Mouse (Mus musculus): Measurements from ENCODE around the gene Arf6. TPM values are rescaled to one million over a fixed set of nuclear protein-coding genes. Genes with fewer than 3 reads are reported as not detected.
"Not testable (repeated sequence)": the region's sequence is repeated elsewhere in the genome, so short reads cannot be mapped to it uniquely, and the experiment has no call there.

The Arf6 gene
- polyA plus RNA-seq, 1 experiment: 652 TPM

DNA sequence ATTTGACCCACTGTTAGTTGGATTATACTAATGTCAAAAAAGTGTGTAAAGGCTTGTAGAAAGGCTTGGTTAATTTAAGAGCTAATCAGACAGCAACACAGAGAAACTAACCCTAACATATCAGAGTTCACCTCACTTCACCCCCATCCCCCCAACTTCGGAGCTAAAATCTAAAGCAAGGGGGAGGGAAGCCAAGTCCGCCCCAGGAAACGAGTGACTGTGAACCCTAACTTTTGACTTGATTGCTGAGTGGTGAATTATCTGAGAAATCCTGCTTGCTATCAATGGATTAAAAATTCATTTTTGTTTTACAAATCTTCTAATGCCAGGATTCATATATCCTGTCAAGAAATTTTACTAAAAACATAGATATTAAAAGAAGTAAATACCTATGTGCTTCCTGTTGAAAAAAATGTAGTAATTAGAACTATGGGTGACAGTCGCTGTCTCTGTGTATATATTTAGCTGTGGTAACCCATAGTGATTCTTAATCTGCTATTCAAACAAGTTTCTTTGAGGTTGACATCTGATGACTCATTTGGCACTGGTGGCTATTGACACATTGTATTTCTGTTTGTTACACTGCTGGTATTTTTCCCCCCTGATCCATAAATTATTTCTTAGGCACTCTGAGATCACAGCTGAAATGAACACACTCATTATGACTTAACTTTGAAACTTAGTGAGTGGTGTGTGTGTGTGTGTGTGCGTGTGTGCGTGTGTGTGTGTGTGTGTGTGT, 13.8 kb downstream of the Arf6 start:
- H3K4me3 ChIP-seq (ENCODE audit: low read depth, low read length): no peak overlapping the region
- H3K4me1 ChIP-seq (ENCODE audit: control insufficient read depth, insufficient read depth, insufficient read length, low read length): 0 out of 2 replicates have a peak, but pooled peaks cover 2% of the 10 kb centered on the region
- 74% methylated on average over 6 of the region's 6 CpGs for WGBS
- TF ChIP-seq CTCF (IDR thresholded peaks at IDR 0.05; ENCODE audit: extremely low read depth, insufficient read length, insufficient replicate concordance, low read depth, low read length) (no peak), POLR2A (IDR thresholded peaks at IDR 0.05; ENCODE audit: low read depth, low read length) (no peak)
- no peak overlapping the region for H3K27ac ChIP-seq (ENCODE audit: insufficient read depth, low read depth, low read length)
- H3K36me3 ChIP-seq (ENCODE audit: control insufficient read depth, insufficient read depth, low read length): no peaks in the 10 kb centered on the region
- no peaks in the 10 kb centered on the region for H3K27me3 ChIP-seq (ENCODE audit: control insufficient read depth, insufficient read depth, low read length)

DNA sequence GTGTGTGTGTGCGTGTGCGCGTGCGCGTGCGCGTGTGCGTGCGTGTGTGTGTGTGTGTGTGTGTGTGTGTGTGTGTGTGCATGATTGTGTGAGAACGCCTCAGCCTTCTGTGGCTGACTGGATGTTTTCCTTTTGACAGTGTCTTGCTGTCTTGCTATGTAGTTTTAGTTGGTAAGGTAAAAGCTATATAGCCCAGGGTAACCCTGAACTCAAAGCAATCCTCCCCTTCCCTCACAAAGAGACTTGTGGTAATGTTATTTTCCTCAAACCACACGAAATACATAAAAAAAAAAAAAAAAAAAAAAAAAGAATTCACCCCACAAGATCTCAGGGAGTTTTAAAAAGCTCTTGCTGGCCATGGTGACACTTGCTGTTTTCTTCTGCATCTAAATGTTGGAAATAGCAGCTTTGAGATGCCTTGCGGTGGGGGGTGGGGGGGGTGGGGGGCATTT, 14.4 kb downstream of the Arf6 start:
- 78% methylated on average over 12 of the region's 12 CpGs for WGBS
- not testable (repeated sequence) for H3K4me1 ChIP-seq (ENCODE audit: control insufficient read depth, insufficient read depth, insufficient read length, low read length); H3K27ac ChIP-seq (ENCODE audit: insufficient read depth, low read depth, low read length); H3K36me3 ChIP-seq (ENCODE audit: control insufficient read depth, insufficient read depth, low read length); H3K4me3 ChIP-seq (ENCODE audit: low read depth, low read length); H3K27me3 ChIP-seq (ENCODE audit: control insufficient read depth, insufficient read depth, low read length)

DNA sequence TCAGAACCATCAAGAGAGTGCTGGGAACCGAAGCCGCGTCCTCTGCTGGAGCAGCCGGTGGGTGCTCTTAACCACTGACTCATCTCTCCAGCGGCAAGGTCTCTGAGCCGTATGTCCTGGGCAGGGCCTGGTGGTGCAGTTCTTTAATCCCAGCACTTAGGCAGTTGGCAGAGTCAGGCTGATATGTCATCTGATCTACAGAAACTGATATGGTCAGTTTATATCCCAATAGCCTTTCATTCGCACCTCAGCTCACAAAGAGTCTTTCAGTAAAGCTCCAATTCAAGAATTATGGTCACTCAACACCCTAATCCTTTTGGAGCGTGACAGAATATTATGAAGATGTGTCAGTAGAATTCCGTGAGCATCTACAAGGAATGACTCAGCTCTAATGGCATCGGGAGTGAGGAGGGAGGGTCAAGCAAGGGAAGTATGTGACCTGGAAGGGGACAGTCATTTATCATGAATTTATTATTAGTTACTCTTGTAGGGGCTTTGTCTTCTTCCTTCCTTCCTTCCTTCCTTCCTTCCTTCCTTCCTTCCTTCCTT, 16.4 kb downstream of the Arf6 start:
- TF ChIP-seq CTCF (IDR thresholded peaks at IDR 0.05; ENCODE audit: extremely low read depth, insufficient read length, insufficient replicate concordance, low read depth, low read length) (no peak), POLR2A (IDR thresholded peaks at IDR 0.05; ENCODE audit: low read depth, low read length) (no peak)
- Histone ChIP-seq H3K4me3 (ENCODE audit: low read depth, low read length) (no peak overlapping the region), H3K4me1 (ENCODE audit: control insufficient read depth, insufficient read depth, insufficient read length, low read length) (0 out of 2 replicates have a peak, but pooled peaks cover 2% of the 10 kb centered on the region), H3K27ac (ENCODE audit: insufficient read depth, low read depth, low read length) (no peak overlapping the region), H3K36me3 (ENCODE audit: control insufficient read depth, insufficient read depth, low read length) (no peaks in the 10 kb centered on the region), H3K27me3 (ENCODE audit: control insufficient read depth, insufficient read depth, low read length) (no peaks in the 10 kb centered on the region)
- WGBS: 95% methylated on average over 10 of the region's 10 CpGs

DNA sequence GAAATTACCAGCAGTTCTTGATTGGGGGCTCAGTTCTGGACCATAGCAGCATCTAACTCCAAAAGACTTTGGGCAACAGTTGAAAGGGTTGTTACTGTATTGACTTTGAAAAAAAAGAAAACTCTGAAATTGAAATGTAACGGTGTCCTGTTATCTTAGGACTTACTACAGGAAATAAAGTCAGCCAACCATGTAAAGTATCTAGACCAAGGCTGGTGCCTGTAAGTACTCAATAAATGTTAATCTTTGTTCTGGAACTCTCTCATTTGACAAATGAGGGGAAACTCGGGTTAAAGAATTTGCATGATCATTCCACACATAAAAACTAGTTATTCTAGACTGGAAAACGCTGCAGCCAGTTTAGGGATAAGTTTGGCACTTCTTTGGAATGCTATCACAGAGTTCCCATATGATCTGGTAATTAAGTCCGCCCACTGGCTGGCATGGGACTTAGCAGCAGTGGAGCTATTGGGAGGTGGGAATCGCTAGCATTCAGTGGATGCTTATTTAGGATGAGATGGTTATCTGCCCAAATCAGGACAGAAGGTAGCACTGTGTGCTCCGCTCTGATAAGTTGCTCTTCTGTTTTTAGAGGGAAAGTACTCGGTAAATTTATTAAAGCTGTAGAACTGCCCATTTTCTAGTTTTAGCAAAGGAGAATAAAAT, 17.5 kb downstream of the Arf6 start:
- no peak for TF ChIP-seq POLR2A (IDR thresholded peaks at IDR 0.05; ENCODE audit: low read depth, low read length)
- no peak for TF ChIP-seq CTCF (IDR thresholded peaks at IDR 0.05; ENCODE audit: extremely low read depth, insufficient read length, insufficient replicate concordance, low read depth, low read length)
- no peaks in the 10 kb centered on the region for H3K36me3 ChIP-seq (ENCODE audit: control insufficient read depth, insufficient read depth, low read length)
- H3K4me3 ChIP-seq (ENCODE audit: low read depth, low read length): no peak overlapping the region
- no peak overlapping the region for H3K27ac ChIP-seq (ENCODE audit: insufficient read depth, low read depth, low read length)
- H3K27me3 ChIP-seq (ENCODE audit: control insufficient read depth, insufficient read depth, low read length): no peaks in the 10 kb centered on the region
- peaks cover 2% of the 10 kb centered on the region; the same call in 1 of the 2 replicates for H3K4me1 ChIP-seq (ENCODE audit: control insufficient read depth, insufficient read depth, insufficient read length, low read length)
- 65% methylated on average over 7 of the region's 7 CpGs for WGBS

DNA sequence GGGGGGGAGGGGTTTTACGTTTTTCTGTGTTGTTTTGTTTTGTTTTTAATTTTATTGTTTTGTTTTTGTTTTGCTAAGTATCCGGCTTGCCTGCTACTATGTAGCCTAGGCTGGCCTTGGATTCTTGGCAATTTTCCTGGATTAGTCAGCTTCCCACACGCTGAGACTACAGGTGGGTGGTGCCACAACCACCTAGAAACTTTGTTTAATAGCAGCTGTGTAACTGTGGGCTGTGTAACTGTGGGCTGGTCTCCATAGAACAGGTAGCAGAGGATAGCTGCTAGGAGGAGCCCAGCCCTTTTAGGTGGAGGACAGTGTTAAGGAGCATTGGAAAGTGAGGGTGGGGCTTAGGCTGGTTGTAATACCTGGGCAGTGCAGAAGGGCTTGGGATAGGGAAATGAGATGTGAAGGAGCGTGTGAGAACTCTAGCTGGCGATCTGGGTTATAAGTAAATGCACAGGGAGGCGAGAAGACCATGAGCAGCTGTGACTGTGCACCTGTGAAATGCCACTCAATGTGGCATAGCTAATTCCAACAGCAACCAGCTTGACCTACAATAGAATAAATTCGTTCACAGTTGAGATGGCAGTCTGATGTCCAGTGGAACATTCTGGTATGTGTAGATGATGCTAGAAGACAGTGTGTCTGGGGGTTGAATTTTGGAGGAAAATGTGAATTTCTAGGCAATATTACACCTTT, 18.2 kb downstream of the Arf6 start:
- Histone ChIP-seq H3K27ac (ENCODE audit: insufficient read depth, low read depth, low read length) (no peak overlapping the region), H3K27me3 (ENCODE audit: control insufficient read depth, insufficient read depth, low read length) (no peaks in the 10 kb centered on the region), H3K4me1 (ENCODE audit: control insufficient read depth, insufficient read depth, insufficient read length, low read length) (peaks cover 7% of the 10 kb centered on the region; the same call in 1 of the 2 replicates), H3K36me3 (ENCODE audit: control insufficient read depth, insufficient read depth, low read length) (no peaks in the 10 kb centered on the region), H3K4me3 (ENCODE audit: low read depth, low read length) (no peak overlapping the region)
- TF ChIP-seq POLR2A (IDR thresholded peaks at IDR 0.05; ENCODE audit: low read depth, low read length) (no peak), CTCF (IDR thresholded peaks at IDR 0.05; ENCODE audit: extremely low read depth, insufficient read length, insufficient replicate concordance, low read depth, low read length) (no peak)
- 54% methylated on average over 7 of the region's 7 CpGs for WGBS

DNA sequence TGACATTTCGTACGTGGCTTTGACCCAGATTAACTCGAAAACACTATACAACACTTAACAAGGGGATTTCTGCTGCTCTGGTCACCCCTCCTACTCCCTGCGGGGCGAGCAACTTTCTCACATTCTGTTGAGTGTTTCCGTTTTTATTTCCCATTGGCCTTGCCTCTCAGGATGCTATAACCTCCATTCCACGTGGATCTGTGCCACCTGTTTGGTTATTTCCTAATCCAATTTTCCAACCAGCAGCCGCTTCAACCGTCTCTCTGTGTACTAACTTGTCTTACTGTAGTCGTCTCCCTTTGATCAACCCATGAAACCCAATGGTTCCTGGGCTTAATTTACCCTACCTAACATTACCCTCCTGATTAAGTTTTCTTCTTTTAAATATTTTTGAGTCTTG, 21.1 kb downstream of the Arf6 start:
- H3K27me3 ChIP-seq (ENCODE audit: control insufficient read depth, insufficient read depth, low read length): no peaks in the 10 kb centered on the region
- H3K4me1 ChIP-seq (ENCODE audit: control insufficient read depth, insufficient read depth, insufficient read length, low read length): peaks cover 5% of the 10 kb centered on the region; the same call in 1 of the 2 replicates
- TF ChIP-seq CTCF (IDR thresholded peaks at IDR 0.05; ENCODE audit: extremely low read depth, insufficient read length, insufficient replicate concordance, low read depth, low read length) (no peak), POLR2A (IDR thresholded peaks at IDR 0.05; ENCODE audit: low read depth, low read length) (no peak)
- 77% methylated on average over 10 of the region's 10 CpGs for WGBS
- no peak overlapping the region for H3K27ac ChIP-seq (ENCODE audit: insufficient read depth, low read depth, low read length)
- H3K36me3 ChIP-seq (ENCODE audit: control insufficient read depth, insufficient read depth, low read length): no peaks in the 10 kb centered on the region
- H3K4me3 ChIP-seq (ENCODE audit: low read depth, low read length): no peak overlapping the region

DNA sequence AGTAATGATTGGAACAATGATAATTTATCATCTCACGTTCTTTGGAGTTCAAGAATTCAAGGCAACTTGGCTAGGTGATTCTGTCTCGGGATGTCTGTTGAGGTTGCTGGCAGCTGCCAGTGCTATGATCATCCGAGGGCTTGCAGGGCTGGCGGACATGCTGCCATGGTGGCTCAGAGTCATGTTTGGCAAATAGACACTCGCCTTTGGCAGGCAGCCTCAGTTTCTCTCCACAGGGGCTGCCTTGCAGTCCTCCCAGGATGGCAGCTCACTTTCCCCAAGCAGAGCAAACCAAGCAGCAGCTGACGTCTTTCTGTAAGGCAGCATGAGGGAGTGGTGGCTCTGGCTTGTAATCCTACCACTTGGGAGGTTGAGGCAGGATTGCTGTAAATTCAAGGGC, 22.5 kb downstream of the Arf6 start:
- H3K27me3 ChIP-seq (ENCODE audit: control insufficient read depth, insufficient read depth, low read length): no peaks in the 10 kb centered on the region
- peaks cover 5% of the 10 kb centered on the region; the same call in 1 of the 2 replicates for H3K4me1 ChIP-seq (ENCODE audit: control insufficient read depth, insufficient read depth, insufficient read length, low read length)
- H3K4me3 ChIP-seq (ENCODE audit: low read depth, low read length): no peak overlapping the region
- WGBS: 92% methylated on average over 6 of the region's 6 CpGs
- H3K36me3 ChIP-seq (ENCODE audit: control insufficient read depth, insufficient read depth, low read length): no peaks in the 10 kb centered on the region
- TF ChIP-seq CTCF (IDR thresholded peaks at IDR 0.05; ENCODE audit: extremely low read depth, insufficient read length, insufficient replicate concordance, low read depth, low read length) (no peak), POLR2A (IDR thresholded peaks at IDR 0.05; ENCODE audit: low read depth, low read length) (no peak)
- no peak overlapping the region for H3K27ac ChIP-seq (ENCODE audit: insufficient read depth, low read depth, low read length)
